Mouse (Mus musculus) limb, embryonic 12.5 days (tissue): ENCODE results near the gene Cep97. TPM values are rescaled to one million over a fixed set of nuclear protein-coding genes. Genes with fewer than 3 reads are reported as not detected.
"Not testable (repeated sequence)": the region's sequence is repeated elsewhere in the genome, so short reads cannot be mapped to it uniquely, and the experiment has no call there.

Experiments
- ATAC-seq: fragments of 200-750 bp; cut with Nextera tagmentation; 2 replicates; pipeline ENCODE4 v1.8.0; 2017; ENCODE audit warnings: low read depth, moderate TSS enrichment; ENCODE audit not compliant: insufficient number of reproducible peaks, insufficient read depth, low FRiP score, low TSS enrichment
- H3K27ac ChIP-seq: fragments of 300-500 bp; sonication (generic); 2 replicates; pipeline ENCODE4 v1.5.1; 2016; ENCODE audit warnings: mild to moderate bottlenecking, moderate library complexity
- H3K27me3 ChIP-seq: fragments of 300-500 bp; sonication (generic); 2 replicates; pipeline ENCODE4 v1.6.1; 2016; ENCODE audit warnings: mild to moderate bottlenecking, moderate library complexity
- H3K36me3 ChIP-seq: fragments of 300-500 bp; sonication (generic); 2 replicates; pipeline ENCODE4 v1.6.1; 2016; ENCODE audit warnings: mild to moderate bottlenecking, moderate library complexity
- H3K4me1 ChIP-seq: fragments of 300-500 bp; sonication (generic); replicated peaks from 2 replicates; pipeline ENCODE4 v1.6.1; 2016
- H3K4me2 ChIP-seq: fragments of 300-500 bp; sonication (generic); 2 replicates; pipeline ENCODE4 v1.6.1; 2016; ENCODE audit warnings: mild to moderate bottlenecking, moderate library complexity
- H3K4me3 ChIP-seq: fragments of 300-500 bp; sonication (generic); replicated peaks from 2 replicates; pipeline ENCODE4 v1.5.1; 2016; ENCODE audit warnings: mild to moderate bottlenecking
- H3K9ac ChIP-seq: fragments of 300-500 bp; sonication (generic); replicated peaks from 2 replicates; pipeline ENCODE4 v1.6.1; 2016; ENCODE audit warnings: mild to moderate bottlenecking, moderate library complexity
- H3K9me3 ChIP-seq: fragments of 300-500 bp; sonication (generic); 2 replicates; pipeline ENCODE4 v1.6.1; 2016; ENCODE audit warnings: mild to moderate bottlenecking, moderate library complexity
- WGBS: fragments of 180-500 bp; shearing (Covaris S2); methylation state at CpG from one replicate; pipeline ENCODE4 v1.1.7; 2016; 5-methylcytosine and 5-hydroxymethylcytosine counted together
- polyA plus RNA-seq: library from polyadenylated mRNA; unstranded; fragments of >200 nt; fragmentation: Nextera tagmentation; extraction: Ambion mirVana; gene quantifications from 2 replicates; pipeline ENCODE4 v1.2.1, GENCODE M21; 2016

Cep97 gene
- polyA plus RNA-seq, 1 experiment from 2014 or later: 13.4 TPM

- WGBS: 61% methylated on average over 7 of the region's 7 CpGs
These were observed 46.7 kb downstream of the Cep97 start for GRCm38 (mm10) chr16:55887814-55888583.

GRCm38 (mm10) chr16:55884246-55884645 lies 50.4 kb downstream of the Cep97 start:
- H3K27me3 ChIP-seq: no peaks in the 10 kb centered on the region
- no peak overlapping the region for H3K9ac ChIP-seq
- no peak overlapping the region for H3K27ac ChIP-seq
- peaks cover 10% of the 10 kb centered on the region for H3K36me3 ChIP-seq
- no peaks in the 10 kb centered on the region for H3K4me1 ChIP-seq
- H3K9me3 ChIP-seq: no peaks in the 10 kb centered on the region
- 80% methylated on average over 11 of the region's 11 CpGs for WGBS
- ATAC-seq: no peak
- no peak overlapping the region for H3K4me2 ChIP-seq
- no peak overlapping the region for H3K4me3 ChIP-seq

More at GRCm38 (mm10) chr16:55887814-55888583, 46.7 kb downstream of the Cep97 start:
- Histone ChIP-seq H3K9ac (no peak overlapping the region), H3K36me3 (peaks cover 18% of the 10 kb centered on the region), H3K4me1 (no peaks in the 10 kb centered on the region), H3K27ac (no peak overlapping the region), H3K27me3 (no peaks in the 10 kb centered on the region), H3K4me3 (no peak overlapping the region), H3K4me2 (no peak overlapping the region), H3K9me3 (no peaks in the 10 kb centered on the region)
- ATAC-seq: no peak

GRCm38 (mm10) chr16:55876025-55876424 lies 58.6 kb downstream of the Cep97 start:
- Histone ChIP-seq H3K4me1 (no peaks in the 10 kb centered on the region), H3K36me3 (no peaks in the 10 kb centered on the region), H3K9ac (no peak overlapping the region), H3K27me3 (no peaks in the 10 kb centered on the region), H3K9me3 (no peaks in the 10 kb centered on the region), H3K4me2 (no peak overlapping the region), H3K27ac (no peak overlapping the region), H3K4me3 (no peak overlapping the region)
- ATAC-seq: no peak
- 76% methylated on average over 6 of the region's 6 CpGs for WGBS

- Histone ChIP-seq H3K4me2 (no peak overlapping the region), H3K9me3 (no peaks in the 10 kb centered on the region), H3K36me3 (peaks cover 13% of the 10 kb centered on the region; the same call in 1 of the 2 replicates), H3K9ac (no peak overlapping the region), H3K27me3 (no peaks in the 10 kb centered on the region), H3K27ac (no peak overlapping the region), H3K4me3 (no peak overlapping the region), H3K4me1 (no peaks in the 10 kb centered on the region)
- no peak for ATAC-seq
- 70% methylated on average over 4 of the region's 4 CpGs for WGBS
These were observed 70.8 kb downstream of the Cep97 start for GRCm38 (mm10) chr16:55863832-55864231.

- Histone ChIP-seq H3K9ac (no peak overlapping the region), H3K9me3 (no peaks in the 10 kb centered on the region), H3K4me3 (no peak overlapping the region), H3K4me2 (no peak overlapping the region), H3K27me3 (no peaks in the 10 kb centered on the region), H3K27ac (no peak overlapping the region), H3K4me1 (no peaks in the 10 kb centered on the region), H3K36me3 (peaks cover 13% of the 10 kb centered on the region; the same call in 1 of the 2 replicates)
- ATAC-seq: no peak
- WGBS: 29% methylated on average over 7 of the region's 7 CpGs
These were observed 71.4 kb downstream of the Cep97 start for GRCm38 (mm10) chr16:55863149-55863815.

GRCm38 (mm10) chr16:55861104-55861503 lies 73.6 kb downstream of the Cep97 start:
- Histone ChIP-seq H3K27me3 (no peaks in the 10 kb centered on the region), H3K4me1 (no peaks in the 10 kb centered on the region), H3K4me2 (no peak overlapping the region), H3K36me3 (peaks cover 18% of the 10 kb centered on the region; the same call in 1 of the 2 replicates), H3K27ac (no peak overlapping the region), H3K9ac (no peak overlapping the region), H3K4me3 (no peak overlapping the region), H3K9me3 (no peaks in the 10 kb centered on the region)
- ATAC-seq: no peak
- 81% methylated on average over 3 of the region's 3 CpGs for WGBS

GRCm38 (mm10) chr16:55859421-55859820 lies 75.2 kb downstream of the Cep97 start:
- H3K9me3 ChIP-seq, H3K27me3 ChIP-seq, H3K9ac ChIP-seq, ATAC-seq, H3K4me1 ChIP-seq, H3K4me3 ChIP-seq, H3K4me2 ChIP-seq, H3K27ac ChIP-seq: not testable (repeated sequence)
- 86% methylated on average over 4 of the region's 4 CpGs for WGBS
- peaks cover 12% of the 10 kb centered on the region; the same call in 1 of the 2 replicates for H3K36me3 ChIP-seq

GRCm38 (mm10) chr16:55858465-55858864 lies 76.2 kb downstream of the Cep97 start:
- H3K9ac ChIP-seq: no peak overlapping the region
- no peaks in the 10 kb centered on the region for H3K27me3 ChIP-seq
- H3K4me2 ChIP-seq: no peak overlapping the region
- 68% methylated on average over 6 of the region's 6 CpGs for WGBS
- no peak overlapping the region for H3K27ac ChIP-seq
- H3K4me3 ChIP-seq: no peak overlapping the region
- H3K4me1 ChIP-seq: no peaks in the 10 kb centered on the region
- ATAC-seq: no peak
- H3K36me3 ChIP-seq: peaks cover 12% of the 10 kb centered on the region; the same call in 1 of the 2 replicates
- no peaks in the 10 kb centered on the region for H3K9me3 ChIP-seq

GRCm38 (mm10) chr16:55852943-55853727 lies 81.5 kb downstream of the Cep97 start:
- H3K27me3 ChIP-seq: no peaks in the 10 kb centered on the region

GRCm38 (mm10) chr16:55852515-55852914 lies 82.1 kb downstream of the Cep97 start:
- WGBS: 34% methylated on average over 4 of the region's 4 CpGs
- Histone ChIP-seq H3K36me3 (peaks cover 8% of the 10 kb centered on the region; the same call in 1 of the 2 replicates), H3K4me1 (no peaks in the 10 kb centered on the region), H3K9me3 (no peaks in the 10 kb centered on the region), H3K27ac (no peak overlapping the region), H3K4me2 (no peak overlapping the region), H3K27me3 (no peaks in the 10 kb centered on the region), H3K9ac (no peak overlapping the region), H3K4me3 (no peak overlapping the region)
- no peak for ATAC-seq

More at GRCm38 (mm10) chr16:55852943-55853727, 81.5 kb downstream of the Cep97 start:
- ATAC-seq: no peak
- Histone ChIP-seq H3K4me1 (no peaks in the 10 kb centered on the region), H3K4me3 (no peak overlapping the region), H3K36me3 (peaks cover 10% of the 10 kb centered on the region; the same call in 1 of the 2 replicates), H3K4me2 (no peak overlapping the region), H3K27ac (no peak overlapping the region), H3K9me3 (no peaks in the 10 kb centered on the region), H3K9ac (no peak overlapping the region)
- WGBS: 59% methylated on average over 19 of the region's 19 CpGs

- peaks cover 8% of the 10 kb centered on the region; the same call in 1 of the 2 replicates for H3K36me3 ChIP-seq
- no peaks in the 10 kb centered on the region for H3K4me1 ChIP-seq
- H3K9me3 ChIP-seq: no peaks in the 10 kb centered on the region
- H3K4me3 ChIP-seq: no peak overlapping the region
- no peaks in the 10 kb centered on the region for H3K27me3 ChIP-seq
- no peak overlapping the region for H3K9ac ChIP-seq
- H3K4me2 ChIP-seq: no peak overlapping the region
- H3K27ac ChIP-seq: no peak overlapping the region
- ATAC-seq: no peak
- WGBS: 91% methylated on average over 3 of the region's 3 CpGs
These were observed 84.2 kb downstream of the Cep97 start for GRCm38 (mm10) chr16:55850485-55850884.
